Mouse (Mus musculus) monocyte, adult 2 months (primary cell): Measurements from ENCODE around the gene Emc8.

Experiments used
- DNase-seq, 2 experiments: peaks; one replicate each; pipeline ENCODE4 v3.0.0; 2022; ENCODE audit warnings: low spot score in 2 of 2, low read depth in 1 of 2

The Emc8 gene

DNA sequence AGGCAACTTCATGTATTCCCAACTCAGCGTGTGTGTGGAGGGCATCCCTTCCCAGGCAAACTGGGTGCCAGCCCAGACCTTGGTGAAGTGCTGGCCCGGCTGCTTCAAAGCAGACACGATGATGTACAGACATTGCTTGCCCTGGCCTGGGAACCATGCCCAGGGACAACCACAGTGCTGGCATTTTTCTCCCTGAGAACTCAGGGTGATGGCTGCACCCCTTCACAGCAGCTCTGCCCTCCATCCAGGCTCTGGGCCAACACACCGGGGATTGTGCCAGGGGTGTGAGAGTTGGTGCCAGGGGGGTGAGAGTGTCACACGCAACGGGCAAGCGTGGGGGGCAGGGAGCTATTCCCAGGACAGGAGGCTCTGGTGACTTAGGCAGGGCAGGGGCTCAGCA lies 23.7 kb downstream of the Emc8 start:
- no peak for DNase-seq

DNA sequence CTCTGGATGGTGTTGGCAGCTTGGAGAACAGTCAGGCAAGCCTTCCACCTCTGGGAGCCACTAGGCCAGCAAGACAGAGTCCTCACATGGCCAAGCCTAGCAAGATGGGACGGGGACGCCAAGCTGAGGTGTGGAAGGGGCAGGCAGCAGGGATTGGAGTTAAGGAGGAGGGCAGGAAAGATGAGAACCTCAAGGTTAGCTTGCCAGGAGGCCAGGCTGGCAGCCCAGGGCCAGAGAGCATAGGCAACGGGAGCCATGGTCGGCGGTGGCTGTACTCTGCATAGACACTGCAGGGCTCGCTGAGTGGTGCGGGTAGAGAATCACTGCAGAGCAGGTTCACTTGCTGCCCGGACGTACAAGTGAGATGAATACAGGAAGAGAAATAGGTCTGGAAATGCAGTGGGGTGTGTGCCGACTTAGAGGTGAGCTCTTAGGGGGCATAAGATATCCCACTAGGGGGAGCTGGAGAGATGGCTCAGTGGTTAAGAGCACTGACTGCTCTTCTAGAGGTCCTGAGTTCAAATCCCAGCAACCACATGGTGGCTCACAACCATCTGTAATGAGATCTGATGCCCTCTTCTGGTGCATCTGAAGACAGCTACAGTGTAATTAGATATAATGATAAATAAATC lies 26.2 kb downstream of the Emc8 start:
- DNase-seq, result no peak

DNA sequence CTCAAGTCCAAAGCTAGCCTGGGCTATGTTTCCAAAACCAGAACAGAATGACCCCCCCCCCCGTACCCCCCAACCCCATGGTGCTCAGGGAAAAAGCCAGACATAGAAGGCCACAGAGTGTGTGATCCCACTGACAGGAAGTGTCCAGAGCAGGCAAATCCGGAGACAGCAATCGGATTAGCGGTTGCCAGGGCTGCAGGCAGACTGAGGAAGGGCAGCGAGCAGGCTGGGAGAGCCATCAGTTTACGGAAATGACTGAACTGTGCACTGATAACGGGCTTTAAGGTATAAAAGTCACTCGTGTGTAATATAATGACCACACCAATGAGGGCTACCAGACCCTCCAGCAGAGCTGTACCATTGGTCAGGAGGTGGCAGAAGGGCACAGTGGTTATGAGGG lies 27.1 kb downstream of the Emc8 start:
- no peak for DNase-seq

DNA sequence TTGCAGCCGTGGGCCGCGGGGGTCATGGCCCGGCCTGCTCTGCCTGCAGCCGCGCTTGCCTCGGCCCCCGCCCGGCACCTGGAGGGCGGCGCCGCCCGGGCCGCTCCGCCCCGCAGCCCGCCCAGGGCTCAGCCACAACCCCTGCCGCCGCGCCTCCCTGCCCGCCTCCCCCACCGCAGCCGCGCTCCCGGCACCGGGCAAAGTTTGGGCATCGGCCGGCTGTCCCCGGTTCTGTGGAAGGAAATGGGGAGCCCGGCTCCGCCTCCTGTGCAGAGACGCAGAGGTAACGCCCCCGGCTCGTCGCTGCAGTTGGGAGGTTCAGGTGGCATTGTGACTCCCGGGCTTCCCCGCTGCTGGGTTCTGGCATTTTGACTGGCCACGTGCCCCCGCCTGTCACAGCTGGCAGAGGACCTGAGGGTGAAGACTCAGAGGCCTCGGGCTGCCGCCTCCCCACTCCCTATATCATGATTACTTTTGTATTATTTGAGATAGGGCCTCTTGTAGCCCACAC lies 34.0 kb downstream of the Emc8 start:
- DNase-seq, result peak in 1 of 2 experiments; percentile 12

DNA sequence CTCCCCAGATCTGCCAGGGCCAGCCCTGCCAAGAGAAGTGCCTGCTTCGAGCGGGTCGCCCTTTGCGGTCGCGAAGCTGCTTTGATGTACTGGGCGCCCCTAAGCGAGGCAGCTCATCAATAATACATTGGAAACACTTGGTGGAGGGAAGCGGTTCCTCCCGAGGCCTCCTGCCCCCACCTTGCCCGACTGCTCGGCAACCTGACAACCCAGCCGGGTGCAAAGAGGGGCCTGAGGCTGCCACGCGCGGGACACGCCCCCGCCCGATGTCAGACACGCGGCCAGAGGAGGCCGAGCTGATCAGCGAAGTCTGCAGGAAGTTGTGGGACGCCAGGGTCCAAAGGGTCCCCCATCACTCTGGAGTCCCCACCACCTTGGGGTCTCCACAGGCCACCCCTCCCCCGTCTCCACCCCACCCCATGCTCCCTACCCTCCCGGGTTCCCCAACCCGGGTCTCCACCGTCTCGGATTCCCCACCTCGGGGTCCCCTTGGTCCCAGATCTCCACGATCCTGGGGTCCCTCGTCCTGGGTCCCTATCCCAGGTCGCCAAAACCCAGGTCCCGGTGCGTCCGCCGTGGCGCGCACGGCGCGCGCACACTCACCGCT lies 34.6 kb downstream of the Emc8 start:
- DNase-seq, result no peak

DNA sequence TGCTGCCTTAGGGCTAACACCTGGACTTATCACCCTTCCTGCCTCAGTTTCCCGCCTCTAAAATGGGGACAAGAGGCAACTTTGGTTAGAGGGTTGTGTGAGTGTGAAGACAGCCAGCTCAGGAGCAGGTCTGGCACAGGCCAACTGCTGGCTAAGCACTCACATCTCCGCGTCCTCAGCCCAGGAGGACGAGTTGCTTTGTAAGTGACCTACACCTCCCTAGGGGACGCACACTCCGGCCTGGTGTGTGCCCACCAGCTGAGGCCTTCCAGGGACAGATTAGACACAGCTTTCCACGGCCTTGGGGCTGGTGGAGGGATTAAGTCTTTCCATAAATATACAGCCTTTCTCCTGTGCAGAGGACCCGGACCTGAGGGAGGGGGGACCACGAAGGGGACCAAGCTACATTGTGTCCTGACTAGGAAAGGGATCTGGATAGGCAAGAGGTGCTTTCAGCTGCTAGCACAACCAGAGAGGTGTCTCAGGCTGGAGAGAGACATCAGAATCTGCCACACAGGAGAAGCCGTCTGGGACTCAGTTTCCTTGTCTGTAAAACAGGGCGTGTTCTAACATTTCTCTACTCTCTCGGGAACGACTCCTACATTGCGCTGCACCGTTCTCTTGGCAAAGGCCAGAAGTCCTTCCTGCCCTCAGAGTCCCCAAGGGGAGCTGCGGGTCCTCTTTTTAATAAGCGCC lies 35.3 kb downstream of the Emc8 start:
- DNase-seq, result no peak

DNA sequence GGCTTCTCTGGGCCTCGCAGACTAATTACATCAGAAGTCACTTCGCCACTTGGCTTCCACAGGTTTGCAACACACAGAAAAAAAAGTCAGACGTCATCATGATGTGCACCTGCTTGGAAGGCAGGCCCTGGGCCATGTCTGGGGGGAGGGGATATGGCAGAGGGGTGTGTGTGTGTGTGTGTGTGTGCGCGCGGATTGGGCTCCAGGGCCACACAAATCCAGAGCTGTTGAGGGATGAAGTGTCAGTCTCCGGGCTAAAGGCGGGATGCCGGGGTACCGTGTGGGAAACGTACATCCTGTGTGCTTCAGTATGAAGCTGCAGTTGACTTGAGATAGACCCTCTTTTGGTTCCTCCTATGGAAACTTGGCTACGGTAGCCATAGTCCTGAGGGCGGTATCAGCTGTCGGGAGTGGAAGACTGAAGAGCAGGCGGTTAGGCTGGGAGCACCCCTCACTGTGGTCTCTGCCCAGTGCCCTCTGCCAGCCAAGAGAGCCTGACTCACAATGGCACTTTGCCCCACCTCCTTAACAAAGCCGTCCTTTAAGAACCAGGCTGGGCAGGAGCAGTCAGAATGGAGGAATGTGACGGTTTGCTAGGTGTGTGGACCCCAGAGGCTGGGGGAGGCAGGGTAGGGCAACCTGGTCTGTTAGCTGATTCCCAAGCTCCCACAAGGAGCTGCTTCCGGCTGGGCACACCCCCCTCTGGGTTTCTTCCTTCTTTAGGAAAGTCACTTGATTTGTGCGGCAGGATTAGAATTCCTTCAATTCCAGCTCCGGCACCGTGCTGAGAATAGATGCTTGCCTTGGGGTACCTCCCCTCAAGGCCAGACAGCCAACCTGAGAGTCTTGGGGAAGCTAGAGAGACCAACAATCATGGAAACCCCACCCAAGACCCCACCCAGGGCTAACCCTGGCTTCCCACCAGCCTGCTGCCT lies 36.7 kb downstream of the Emc8 start:
- DNase-seq, result no peak

DNA sequence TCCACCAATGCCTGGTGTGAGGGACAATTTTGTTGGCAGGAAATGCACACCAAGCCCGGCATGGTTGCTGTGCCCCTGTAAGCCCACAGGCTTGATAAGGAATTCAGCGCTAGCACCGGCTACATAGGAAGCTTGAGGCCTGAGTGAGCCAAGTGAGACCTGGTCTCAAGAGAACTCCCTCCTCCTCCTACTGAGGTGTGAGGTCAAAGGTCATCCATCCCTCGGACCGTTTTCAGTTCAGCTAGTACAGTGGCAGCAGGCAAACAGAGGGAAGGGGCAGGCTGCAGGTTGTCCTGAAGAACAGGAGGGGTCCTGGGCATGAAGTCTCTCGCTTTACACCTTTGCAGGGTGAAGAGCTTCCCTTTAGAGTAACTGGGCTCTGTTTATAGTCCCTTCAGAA lies 37.5 kb downstream of the Emc8 start:
- no peak for DNase-seq

DNA sequence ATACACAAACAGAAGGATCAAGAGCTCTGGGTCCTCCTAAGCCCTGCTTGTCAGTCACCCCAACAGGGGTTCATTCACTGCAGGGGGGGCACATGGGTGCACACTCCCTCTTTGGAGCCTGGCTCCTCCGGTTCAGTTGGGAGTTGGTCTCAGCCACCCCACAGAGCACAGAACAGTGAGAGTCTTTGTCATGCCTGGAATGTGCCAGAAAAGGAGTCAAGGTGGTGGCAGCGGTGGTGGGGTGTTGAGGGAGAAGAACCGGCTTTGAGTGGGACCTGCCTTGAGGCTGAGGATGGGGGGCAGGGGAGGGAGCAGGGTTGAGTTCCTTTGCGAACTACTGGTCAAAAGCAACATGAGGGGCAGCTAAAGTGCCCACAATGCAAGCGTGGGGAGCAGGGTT lies 38.3 kb downstream of the Emc8 start:
- DNase-seq, result no peak

DNA sequence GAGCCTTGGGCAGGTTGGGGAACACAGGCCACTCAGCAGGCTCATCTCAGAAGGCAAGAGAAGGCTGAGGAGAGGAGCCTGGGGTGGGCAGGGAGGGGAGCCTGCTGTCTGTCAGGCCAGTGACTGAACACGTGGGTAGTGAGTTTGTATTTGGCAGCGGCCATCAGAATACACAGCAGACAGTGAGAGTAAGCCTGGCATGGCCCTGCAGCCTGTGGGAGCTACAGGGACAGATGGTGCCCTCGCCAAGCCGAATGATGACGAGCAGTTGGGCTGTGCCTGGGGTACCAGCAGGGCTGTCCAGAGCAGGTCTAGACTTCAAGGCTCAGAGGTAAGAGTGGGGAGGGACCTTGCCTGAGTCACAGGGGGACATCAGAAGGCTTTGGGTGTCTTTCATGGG lies 41.1 kb downstream of the Emc8 start:
- no peak for DNase-seq

DNA sequence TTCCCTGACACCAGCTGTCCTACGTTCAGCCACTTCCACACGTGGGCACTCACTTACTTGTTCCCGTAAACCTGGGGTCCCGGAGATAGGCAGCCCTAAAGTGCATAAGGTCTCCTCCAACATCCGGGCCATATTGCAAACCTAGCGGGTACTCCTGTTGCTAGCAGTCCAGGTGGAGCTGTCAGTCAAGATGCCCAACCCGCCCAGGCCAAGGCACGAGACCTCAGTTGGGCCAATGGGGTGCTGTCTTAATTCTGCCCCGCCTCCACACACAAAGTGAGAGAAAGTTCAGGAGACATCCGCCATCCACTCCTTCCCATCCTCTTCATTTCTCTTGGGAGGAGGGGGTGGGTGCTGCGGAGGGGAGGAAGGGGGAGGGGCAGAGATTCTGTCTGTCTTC lies 41.9 kb downstream of the Emc8 start:
- DNase-seq, result no peak

DNA sequence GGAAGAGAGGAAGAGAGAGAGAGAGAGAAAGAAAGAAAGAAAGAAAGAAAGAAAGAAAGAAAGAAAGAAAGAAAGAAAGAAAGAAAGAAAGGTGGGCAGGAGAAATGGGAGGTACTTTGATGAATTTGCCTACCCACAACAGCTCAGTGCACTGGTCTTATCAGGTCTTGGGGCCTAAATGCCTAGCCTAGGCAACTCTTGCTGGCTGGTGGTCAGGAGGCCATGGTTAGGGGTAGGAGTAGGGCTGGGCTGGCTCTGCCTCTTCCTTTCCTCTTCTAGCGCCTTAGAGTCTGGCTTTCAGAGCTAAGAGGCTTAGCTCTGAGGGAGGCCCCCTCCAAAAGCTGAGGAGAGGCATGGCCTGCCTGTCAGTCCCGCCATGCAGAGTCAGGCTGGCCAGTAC lies 44.8 kb downstream of the Emc8 start:
- no peak for DNase-seq

DNA sequence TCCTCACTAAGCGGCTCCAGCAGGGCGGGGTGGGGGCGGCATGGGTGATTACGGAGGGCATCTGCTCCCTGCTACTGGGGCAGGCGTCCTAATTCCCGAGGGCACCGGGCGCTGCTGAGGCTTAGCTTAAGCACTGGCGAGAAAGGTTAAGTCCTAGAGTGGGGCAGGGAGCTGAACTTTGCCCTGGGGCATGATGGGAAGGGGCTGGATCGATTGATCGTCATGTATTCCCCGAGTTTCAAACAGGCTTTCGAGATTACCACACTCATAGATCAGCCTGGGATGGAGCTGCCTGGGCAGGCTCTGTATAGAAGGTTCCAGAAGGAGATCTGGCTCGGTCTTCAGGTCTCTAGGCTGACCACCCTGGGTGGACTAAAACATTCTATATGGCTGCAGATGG lies 46.2 kb downstream of the Emc8 start:
- DNase-seq, result no peak

DNA sequence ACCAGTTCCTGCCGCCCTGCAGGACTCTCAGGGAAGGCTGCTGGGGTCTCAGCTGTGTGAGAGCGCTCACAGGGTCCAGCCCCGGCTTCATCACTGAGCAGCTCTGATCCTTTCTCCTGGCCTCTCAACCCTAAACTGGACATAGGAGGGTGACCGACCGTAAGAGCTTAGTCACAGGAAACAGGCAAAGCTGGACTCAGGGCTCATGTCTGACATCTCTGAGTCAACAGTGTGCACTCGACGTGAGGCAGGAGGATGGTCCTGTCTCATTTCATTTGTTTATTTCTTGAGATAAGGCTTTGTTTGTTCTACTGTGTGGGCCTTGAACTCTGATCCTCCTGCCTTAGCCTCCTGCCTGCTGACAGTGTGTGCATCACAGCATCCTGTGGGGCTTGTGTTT lies 47.9 kb downstream of the Emc8 start:
- no peak for DNase-seq

DNA sequence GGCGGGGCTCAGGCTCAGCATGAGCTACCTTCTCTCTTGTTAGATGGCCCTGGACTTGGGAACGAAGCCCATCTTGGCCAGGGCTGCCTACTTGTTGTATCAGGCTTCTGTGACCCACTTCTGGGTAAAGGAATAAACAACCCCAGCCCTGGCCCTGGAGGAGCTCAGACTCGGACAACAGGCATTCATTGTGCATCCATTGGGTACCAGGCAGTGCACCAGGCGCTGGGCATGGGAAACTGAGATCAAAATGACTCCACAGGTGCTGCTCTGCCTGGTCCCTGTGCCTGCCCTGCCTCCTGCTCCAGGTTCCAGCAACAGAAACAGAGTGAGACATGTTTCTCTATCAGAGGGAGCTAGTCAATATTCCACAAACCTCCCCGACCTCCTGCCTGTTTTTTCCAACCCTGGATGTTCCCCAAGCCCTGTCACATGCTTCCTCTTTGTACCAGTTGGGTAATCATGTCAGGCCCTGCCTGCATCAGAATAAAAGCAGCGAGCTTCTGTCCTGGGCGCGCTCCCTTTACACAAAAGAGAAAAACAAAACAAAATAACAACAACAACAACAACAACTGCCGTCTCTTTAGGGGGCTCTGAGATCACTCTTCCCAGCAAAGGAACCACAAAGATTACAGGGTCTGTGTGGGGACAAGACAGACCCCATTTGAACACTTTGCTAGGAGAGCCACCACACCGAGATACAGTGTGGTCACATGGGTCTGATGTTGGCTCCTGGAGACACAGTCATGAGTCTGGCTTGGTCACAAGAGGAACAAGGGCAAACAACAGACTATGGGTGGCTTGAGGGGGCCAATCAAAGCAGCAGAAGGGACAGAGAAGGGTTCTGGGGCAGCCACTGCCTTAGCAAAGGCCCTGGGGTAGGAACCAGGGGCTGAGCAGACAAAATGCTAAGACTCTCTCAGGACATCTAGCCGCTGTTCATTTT lies 48.9 kb downstream of the Emc8 start:
- no peak for DNase-seq

DNA sequence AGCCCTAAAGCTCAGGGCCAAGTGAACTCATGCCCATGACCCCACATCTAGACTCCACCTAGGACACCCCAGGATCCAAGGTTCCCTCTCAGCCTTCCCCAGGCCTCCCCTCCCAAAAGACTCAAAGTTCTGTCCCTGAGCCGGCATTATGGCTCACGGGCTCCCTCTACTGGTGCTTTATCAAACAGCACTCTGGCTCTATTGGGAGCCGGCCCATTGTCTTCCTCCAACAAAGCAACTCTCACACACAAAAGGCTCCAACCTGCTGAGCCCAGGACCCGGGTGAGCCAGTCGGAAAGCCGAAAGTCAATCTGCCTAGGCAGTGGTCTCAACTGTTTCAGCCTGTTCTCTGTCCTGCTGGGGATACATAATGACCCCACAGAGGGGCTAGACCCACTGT lies 50.3 kb downstream of the Emc8 start:
- DNase-seq, result peak in 1 of 2 experiments; percentile 61

DNA sequence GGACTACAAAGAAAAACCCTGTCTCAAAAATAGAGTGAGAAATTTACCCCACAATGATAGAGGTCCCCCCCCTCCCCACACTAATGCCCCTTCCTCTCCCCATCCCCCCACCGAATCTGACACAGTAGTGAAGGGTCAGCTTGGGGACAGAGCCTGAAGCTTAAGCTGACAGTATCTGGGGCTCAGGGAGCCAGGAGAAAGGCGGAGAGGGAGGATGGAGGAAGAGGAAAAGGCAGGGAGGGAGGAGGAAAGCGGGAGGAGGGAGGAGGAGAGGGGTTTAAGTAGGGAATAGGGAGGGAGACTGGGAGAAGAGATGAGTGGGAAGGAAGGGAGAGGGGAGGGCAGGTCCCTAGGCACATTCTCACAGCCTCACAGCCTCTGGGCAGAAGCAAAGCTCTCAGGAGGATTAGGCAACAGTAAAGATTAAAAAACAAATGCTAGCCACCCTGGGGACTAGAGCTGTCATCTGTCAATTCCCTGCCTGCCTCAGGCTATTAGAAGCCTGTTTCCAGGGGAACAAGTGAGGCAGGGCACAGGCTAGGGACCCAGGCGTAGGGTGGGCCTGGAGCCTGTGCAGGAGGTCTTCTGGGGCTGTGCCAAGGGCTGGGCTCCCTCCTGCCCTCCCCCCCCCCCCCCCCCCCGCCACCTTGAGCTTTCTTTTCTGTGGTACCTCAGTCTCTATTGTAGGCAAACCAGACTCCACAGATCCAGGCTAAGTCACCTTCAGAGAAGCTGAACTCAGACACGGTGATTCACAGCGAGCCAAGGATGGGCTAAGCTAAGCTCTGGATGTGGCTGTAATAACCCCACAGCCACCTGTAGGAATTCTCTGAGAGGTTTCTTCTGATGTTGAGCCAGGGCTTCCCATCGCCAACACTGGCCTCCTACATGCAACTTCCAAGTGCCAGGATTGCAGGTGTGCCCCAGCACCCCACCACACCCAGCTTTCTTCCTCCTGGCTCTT lies 51.4 kb downstream of the Emc8 start:
- DNase-seq, result no peak

DNA sequence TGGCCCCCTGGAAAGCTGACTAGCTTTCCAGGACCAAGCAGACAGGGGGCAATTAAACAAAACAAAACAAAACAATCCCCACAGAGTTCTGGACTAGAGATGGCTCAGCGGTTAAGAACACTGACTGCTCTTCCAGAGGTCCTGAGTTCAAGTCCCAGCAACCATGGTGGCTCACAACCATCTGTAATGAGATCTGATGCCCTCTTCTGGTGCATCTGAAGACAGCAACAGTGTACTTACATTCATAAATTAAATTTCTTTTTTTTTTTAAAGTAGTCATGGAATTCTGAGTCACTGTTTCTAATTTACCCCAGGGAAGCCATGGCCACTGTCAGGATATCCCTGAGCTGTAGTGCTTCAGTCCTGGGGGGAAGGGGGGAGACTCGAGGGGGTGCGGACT lies 53.9 kb downstream of the Emc8 start:
- DNase-seq, result no peak

DNA sequence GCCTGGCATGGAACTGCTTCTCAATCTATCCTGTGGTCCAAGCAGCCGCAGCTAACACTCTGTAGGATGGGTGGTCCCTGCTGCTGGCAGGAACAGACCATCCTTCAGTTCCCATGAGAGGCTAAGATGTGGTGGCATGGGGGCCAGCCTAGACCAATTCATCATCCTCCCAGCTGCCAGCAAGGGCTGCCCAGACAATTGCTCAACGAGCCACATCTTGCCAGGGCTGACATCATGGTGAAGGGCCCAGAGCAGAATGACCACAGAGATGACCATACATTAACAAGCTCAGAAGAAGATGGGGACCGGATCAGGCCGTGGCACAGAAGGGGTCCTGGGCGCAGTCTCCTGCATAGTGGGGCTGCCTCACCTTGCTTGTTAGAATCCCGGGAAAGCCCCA lies 57.5 kb downstream of the Emc8 start:
- no peak for DNase-seq
